Mouse (Mus musculus) midbrain, embryonic 10.5 days (tissue): ENCODE results near the gene Zcchc18. TPM values are rescaled to one million over a fixed set of nuclear protein-coding genes. Genes with fewer than 3 reads are reported as not detected.

Experiments used
- DNase-seq: peaks from one replicate; pipeline ENCODE4 v3.0.0-alpha.2; 2017; ENCODE audit warnings: low spot score
- H3K27ac ChIP-seq: fragments of 300-500 bp; sonication (generic); replicated peaks from 2 replicates; pipeline ENCODE4 v1.5.1; 2016; ENCODE audit warnings: mild to moderate bottlenecking
- H3K27me3 ChIP-seq: fragments of 300-500 bp; sonication (generic); 2 replicates; pipeline ENCODE4 v1.6.1; 2016; ENCODE audit warnings: low read depth, mild to moderate bottlenecking; ENCODE audit not compliant: poor library complexity, severe bottlenecking
- H3K36me3 ChIP-seq: fragments of 300-500 bp; sonication (generic); 2 replicates; pipeline ENCODE4 v1.6.1; 2016; ENCODE audit warnings: mild to moderate bottlenecking, moderate library complexity
- H3K4me1 ChIP-seq: fragments of 300-500 bp; sonication (generic); 2 replicates; pipeline ENCODE4 v1.6.1; 2016
- H3K4me3 ChIP-seq: fragments of 300-500 bp; sonication (generic); 2 replicates; pipeline ENCODE4 v1.5.1; 2016; ENCODE audit warnings: mild to moderate bottlenecking, moderate library complexity
- H3K9me3 ChIP-seq: fragments of 300-500 bp; sonication (generic); replicated peaks from 2 replicates; pipeline ENCODE4 v1.6.1; 2016; ENCODE audit warnings: mild to moderate bottlenecking
- WGBS: fragments of 180-500 bp; shearing (Covaris S2); methylation state at CpG from one replicate; pipeline ENCODE4 v1.1.7; 2016; 5-methylcytosine and 5-hydroxymethylcytosine counted together
- polyA plus RNA-seq: library from polyadenylated mRNA; unstranded; fragments of >200 nt; fragmentation: Nextera tagmentation; extraction: Ambion mirVana; gene quantifications from 2 replicates; pipeline ENCODE4 v1.2.1, GENCODE M21; 2016

Gene Zcchc18
- polyA plus RNA-seq, 1 experiment from 2014 or later: 50.8 TPM

DNA sequence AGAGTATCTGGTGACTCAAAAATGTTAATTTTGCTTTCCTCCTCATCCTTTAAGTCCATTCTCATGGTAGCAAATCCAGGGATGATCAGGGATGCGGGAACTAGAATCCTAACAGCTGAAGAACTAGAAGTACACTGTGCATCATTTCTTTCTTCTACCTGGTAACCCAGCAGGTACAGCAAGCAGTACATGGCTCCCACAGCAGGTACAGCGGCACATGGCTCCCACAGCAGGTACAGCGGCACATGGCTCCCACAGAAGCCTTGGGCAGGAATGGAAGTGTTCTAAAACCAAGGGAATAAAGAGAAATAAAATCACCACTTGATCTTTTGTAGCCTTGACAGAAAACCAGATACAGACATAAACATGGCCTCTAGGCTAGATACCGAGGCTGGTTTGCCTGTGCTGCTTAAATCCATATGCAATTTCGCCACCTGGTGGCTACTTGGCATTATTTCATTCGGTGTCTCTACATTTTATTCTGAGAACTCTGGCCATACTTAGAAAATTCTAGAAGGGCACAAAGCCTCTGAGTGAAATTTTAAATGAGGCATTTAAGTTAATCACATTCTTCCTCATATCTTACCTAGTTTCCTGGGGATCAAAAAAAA lies 22.2 kb downstream of the Zcchc18 start:
- Histone ChIP-seq H3K4me3 (no peak overlapping the region), H3K36me3 (peaks cover 9% of the 10 kb centered on the region; the same call in 1 of the 2 replicates), H3K27ac (no peak overlapping the region), H3K4me1 (no peaks in the 10 kb centered on the region), H3K27me3 (no peaks in the 10 kb centered on the region; the same call in 1 of the 2 replicates), H3K9me3 (no peaks in the 10 kb centered on the region)
- peak; percentile 31 for DNase-seq
- 54% methylated on average over 6 of the region's 6 CpGs for whole genome bisulfite sequencing

DNA sequence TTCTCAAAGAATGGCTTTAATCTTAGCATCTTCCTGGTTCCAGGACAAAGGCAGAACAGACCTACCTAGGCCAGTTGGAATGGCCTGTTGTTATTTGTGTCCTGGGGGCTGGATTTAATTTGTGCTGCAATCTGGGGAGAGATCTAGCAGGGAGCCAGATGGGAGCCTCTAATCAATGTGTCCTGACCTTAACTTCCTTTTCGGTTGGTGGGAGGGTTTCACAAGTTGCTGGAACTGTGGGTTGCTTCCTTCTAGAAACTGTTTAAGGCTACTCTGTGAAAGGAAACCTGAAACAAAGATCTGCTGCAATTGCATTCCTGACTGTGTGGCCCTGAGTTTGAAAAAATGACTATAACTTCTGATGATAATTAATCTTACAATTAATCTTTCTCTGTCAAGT lies 24.7 kb downstream of the Zcchc18 start:
- no peaks in the 10 kb centered on the region for H3K9me3 ChIP-seq
- H3K4me1 ChIP-seq: no peaks in the 10 kb centered on the region
- WGBS: 72% methylated on average over 1 of the region's 1 CpGs
- peaks cover 7% of the 10 kb centered on the region; the same call in 1 of the 2 replicates for H3K36me3 ChIP-seq
- DNase-seq: no peak
- no peak overlapping the region for H3K27ac ChIP-seq
- peaks cover 6% of the 10 kb centered on the region; the same call in 1 of the 2 replicates for H3K27me3 ChIP-seq
- no peak overlapping the region for H3K4me3 ChIP-seq

DNA sequence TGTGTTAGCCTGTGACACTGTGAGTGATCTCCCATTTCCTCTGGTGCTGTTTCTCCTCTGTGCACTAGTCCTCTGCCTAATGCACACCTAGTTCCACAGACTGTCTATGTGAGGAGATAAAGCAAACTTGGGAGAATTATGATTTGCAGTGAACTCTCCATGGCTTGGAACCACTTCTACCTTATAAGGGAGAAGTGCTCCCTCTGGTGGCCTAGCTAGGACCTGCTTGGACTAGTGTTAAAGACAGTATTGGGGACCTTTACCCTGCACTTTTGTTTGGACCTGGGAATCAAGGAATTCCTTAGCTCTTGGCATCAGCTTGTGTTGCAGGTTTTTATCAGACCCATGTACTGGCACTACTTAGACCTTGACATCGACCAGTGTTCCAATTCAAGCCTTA lies 26.4 kb downstream of the Zcchc18 start:
- H3K9me3 ChIP-seq: no peaks in the 10 kb centered on the region
- 0 out of 2 replicates have a peak, but pooled peaks cover 3% of the 10 kb centered on the region for H3K36me3 ChIP-seq
- no peak overlapping the region for H3K4me3 ChIP-seq
- no peak overlapping the region for H3K27ac ChIP-seq
- 24% methylated on average over 1 of the region's 1 CpGs for WGBS
- H3K4me1 ChIP-seq: no peaks in the 10 kb centered on the region
- 0 out of 2 replicates have a peak, but pooled peaks cover 6% of the 10 kb centered on the region for H3K27me3 ChIP-seq
- DNase-seq: peak; percentile 33

- no peak for DNase-seq
- Histone ChIP-seq H3K27ac (no peak overlapping the region), H3K27me3 (peaks cover 12% of the 10 kb centered on the region; the same call in 1 of the 2 replicates), H3K4me1 (no peaks in the 10 kb centered on the region), H3K36me3 (peaks cover 12% of the 10 kb centered on the region; the same call in 1 of the 2 replicates), H3K9me3 (no peaks in the 10 kb centered on the region), H3K4me3 (no peak overlapping the region)
- WGBS: 94% methylated on average over 8 of the region's 8 CpGs
Measured at GRCm38 (mm10) chrX:137030916-137031315, 38.0 kb downstream of the Zcchc18 start.

DNA sequence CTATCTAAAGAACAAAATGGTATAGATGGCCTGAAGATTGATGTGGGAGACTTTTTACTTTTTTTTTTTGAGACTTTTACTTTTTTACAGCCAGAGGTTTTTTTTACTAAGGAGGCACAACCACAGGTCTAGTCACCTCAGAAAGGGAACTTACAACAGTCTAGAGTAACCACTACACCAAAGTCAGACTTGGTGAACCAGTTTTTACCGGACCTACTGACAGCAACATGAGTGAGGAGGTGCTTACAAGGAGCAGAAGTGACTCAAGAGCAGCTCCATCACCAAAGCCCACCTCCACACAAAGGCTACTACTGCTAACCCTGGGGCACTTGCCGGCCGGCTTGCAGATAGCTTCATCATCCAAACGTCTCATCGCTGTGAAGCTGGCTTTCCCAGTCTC lies 38.8 kb downstream of the Zcchc18 start:
- Histone ChIP-seq H3K9me3 (no peaks in the 10 kb centered on the region), H3K27ac (no peak overlapping the region), H3K36me3 (peaks cover 12% of the 10 kb centered on the region; the same call in 1 of the 2 replicates), H3K4me1 (0 out of 2 replicates have a peak, but pooled peaks cover under 1% of the 10 kb centered on the region), H3K27me3 (peaks cover 12% of the 10 kb centered on the region; the same call in 1 of the 2 replicates), H3K4me3 (no peak overlapping the region)
- no peak for DNase-seq
- 92% methylated on average over 5 of the region's 5 CpGs for WGBS

GRCm38 (mm10) chrX:137034322-137034721 lies 41.4 kb downstream of the Zcchc18 start:
- H3K4me3 ChIP-seq: no peak overlapping the region
- 0 out of 2 replicates have a peak, but pooled peaks cover 7% of the 10 kb centered on the region for H3K4me1 ChIP-seq
- no peak overlapping the region for H3K27ac ChIP-seq
- peaks cover 4% of the 10 kb centered on the region; the same call in 1 of the 2 replicates for H3K27me3 ChIP-seq
- H3K9me3 ChIP-seq: no peaks in the 10 kb centered on the region
- no peaks in the 10 kb centered on the region for H3K36me3 ChIP-seq
- 74% methylated on average over 4 of the region's 4 CpGs for WGBS
- no peak for DNase-seq

GRCm38 (mm10) chrX:137037470-137037999 lies 44.6 kb downstream of the Zcchc18 start:
- H3K9me3 ChIP-seq: no peaks in the 10 kb centered on the region
- no peaks in the 10 kb centered on the region for H3K36me3 ChIP-seq
- H3K27me3 ChIP-seq: no peaks in the 10 kb centered on the region
- H3K27ac ChIP-seq: peak overlapping the region; percentile 93
- DNase-seq: no peak
- 0 out of 2 replicates have a peak, but pooled peaks cover 7% of the 10 kb centered on the region for H3K4me1 ChIP-seq
- WGBS: 19% methylated on average over 12 of the region's 12 CpGs
- peak overlapping the region; percentile 61 for H3K4me3 ChIP-seq

DNA sequence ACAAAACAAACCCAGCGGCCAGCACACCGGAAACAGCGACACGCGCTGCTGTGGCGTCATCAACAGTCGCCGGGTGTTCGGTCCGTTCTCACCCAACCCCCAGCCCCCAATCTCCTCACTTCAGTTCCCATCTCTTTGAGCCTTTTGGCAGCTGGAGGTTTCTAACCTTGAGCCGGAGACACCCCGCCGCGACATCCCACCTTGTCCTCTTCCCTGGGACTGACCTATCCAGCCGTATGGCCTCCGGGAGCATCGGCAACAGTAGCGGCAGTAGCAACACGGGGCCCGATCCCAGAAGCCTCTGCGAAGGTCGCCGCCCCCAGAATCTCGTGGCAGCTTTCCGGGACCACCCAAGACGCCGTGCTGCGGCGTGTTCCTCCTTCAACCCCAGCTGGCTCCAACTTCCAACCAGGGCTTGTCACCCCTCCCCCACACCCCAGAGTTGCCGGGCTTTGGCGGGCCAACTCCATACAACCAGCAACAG lies 45.1 kb downstream of the Zcchc18 start, which contains the start of gene Slc25a53:
Slc25a53 (minus strand) TSS at position 303 of the 484 bp plus-strand sequence.
- H3K4me1 ChIP-seq: 0 out of 2 replicates have a peak, but pooled peaks cover 7% of the 10 kb centered on the region
- no peaks in the 10 kb centered on the region for H3K9me3 ChIP-seq
- H3K4me3 ChIP-seq: peak within 1 kb of the TSS; percentile 61
- H3K36me3 ChIP-seq: no peaks in the 10 kb centered on the region
- no peaks in the 10 kb centered on the region for H3K27me3 ChIP-seq
- WGBS: 32% methylated on average over 31 of the region's 31 CpGs
- peak within 1 kb of the TSS; percentile 93 for H3K27ac ChIP-seq
- DNase-seq: peak; percentile 89

DNA sequence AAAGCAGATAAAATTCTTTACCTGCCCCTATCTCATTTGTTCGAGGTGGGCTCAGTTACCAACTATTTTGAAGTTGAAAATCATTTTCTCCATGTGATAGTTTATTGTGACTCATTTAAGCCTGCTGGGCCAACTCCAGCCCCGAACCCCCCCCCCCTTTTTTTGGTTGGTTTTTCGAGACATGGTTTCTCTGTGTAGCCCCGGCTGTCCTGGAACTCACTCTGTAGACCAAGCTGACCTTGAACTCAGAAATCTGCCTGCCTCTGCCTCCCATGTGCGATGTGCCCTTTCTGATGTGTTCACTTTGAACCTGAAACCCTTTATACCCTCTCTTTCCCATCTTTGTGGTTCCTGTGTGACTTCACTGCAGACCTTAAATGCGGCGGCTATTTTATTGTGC lies 45.5 kb downstream of the Zcchc18 start:
- 0 out of 2 replicates have a peak, but pooled peaks cover 7% of the 10 kb centered on the region for H3K4me1 ChIP-seq
- H3K36me3 ChIP-seq: no peaks in the 10 kb centered on the region
- no peak for DNase-seq
- peak overlapping the region; percentile 61 for H3K4me3 ChIP-seq
- 33% methylated on average over 7 of the region's 7 CpGs for WGBS
- H3K27me3 ChIP-seq: no peaks in the 10 kb centered on the region
- H3K9me3 ChIP-seq: no peaks in the 10 kb centered on the region
- peak overlapping the region; percentile 93 for H3K27ac ChIP-seq

Other genes with a start within 250 kb of the Zcchc18 start
- gene Morf4l2, start 249.5 kb upstream of the Zcchc18 start, polyA plus RNA-seq: 586 and 616 TPM in 2 replicates
- 0.11 and 0.14 TPM in 2 replicates for gene Glra4, start 213.0 kb upstream of the Zcchc18 start, polyA plus RNA-seq
- 19.4 and 19.5 TPM in 2 replicates for gene Plp1, start 170.5 kb upstream of the Zcchc18 start, polyA plus RNA-seq
- gene Rab9b, start 124.4 kb upstream of the Zcchc18 start, polyA plus RNA-seq: 1.6 and 3.1 TPM in 2 replicates
- not detected in 2 replicates for gene H2bfm, start 65.8 kb upstream of the Zcchc18 start, polyA plus RNA-seq
- 39.2 and 41.4 TPM in 2 replicates for gene Tmsb15b2, start 17.7 kb upstream of the Zcchc18 start, polyA plus RNA-seq
- gene Tmsb15l, start 16.3 kb upstream of the Zcchc18 start, polyA plus RNA-seq: 4.6 and 5.4 TPM in 2 replicates
- 17.0 and 18.7 TPM in 2 replicates for gene Tmsb15b1, start 16.3 kb upstream of the Zcchc18 start, polyA plus RNA-seq
- 11.4 and 13.8 TPM in 2 replicates for gene Slc25a53, start 45.1 kb downstream of the Zcchc18 start, polyA plus RNA-seq
- gene Fam199x, start 56.4 kb downstream of the Zcchc18 start, polyA plus RNA-seq: 12.3 and 13.2 TPM in 2 replicates
- not detected in 2 replicates for gene Esx1, start 128.9 kb downstream of the Zcchc18 start, polyA plus RNA-seq